Comparison of ENCODE assay signal across 8 mouse cellular contexts in the genomic region with DNA sequence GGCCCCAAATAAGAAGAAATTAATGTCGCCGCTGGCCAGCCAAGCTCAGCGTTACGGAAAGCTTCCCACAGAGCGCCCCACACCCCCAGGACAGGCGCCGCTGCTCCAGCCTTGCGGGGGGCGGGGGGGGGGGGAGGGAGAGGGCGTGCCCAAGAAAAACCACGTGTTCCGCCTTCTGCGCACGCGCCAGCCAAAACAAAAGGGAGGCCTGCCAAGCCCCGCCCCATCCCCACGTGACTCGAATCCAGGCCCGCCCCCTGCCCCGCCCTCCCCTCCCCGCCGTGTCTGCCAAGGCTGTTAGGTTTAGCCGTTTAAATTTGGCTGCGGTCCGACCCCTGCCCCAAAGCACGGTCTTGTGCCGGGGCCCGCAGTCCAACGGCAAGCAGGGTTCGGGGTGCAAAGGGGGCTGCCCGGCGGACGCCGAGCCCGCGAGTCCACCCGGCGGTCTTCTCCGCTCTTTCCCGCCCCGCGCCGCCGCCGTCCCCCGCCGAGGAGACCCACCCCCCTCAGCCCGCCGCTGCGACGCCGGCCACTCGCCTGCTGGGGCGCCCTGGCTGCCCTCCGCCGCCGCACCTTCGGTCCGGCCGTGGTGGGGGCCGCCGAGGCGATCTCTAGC. TPM values are rescaled to one million over a fixed set of nuclear protein-coding genes. Genes with fewer than 3 reads are reported as not detected.
DNase-seq lines count a peak whose midpoint lies in the region; ATAC-seq and TF ChIP-seq lines count a peak whose summit lies in the region.

No protein-coding gene starts in this region.

- no peak; the same call in none of the 2 replicates for TF ChIP-seq POLR2A in CH12.LX (IDR thresholded peaks at IDR 0.05; ENCODE audit: low read depth, low read length)

- TF ChIP-seq CTCF in CH12.LX (conservative IDR thresholded peaks at IDR 0.05 in 1 of 2, IDR thresholded peaks at IDR 0.05 in 1 of 2; ENCODE audit: low read depth in 2 of 2, low read length in 2 of 2), result peak in 1 of 2 experiments; percentile 5; a peak in 1 of 4 replicates
- TF ChIP-seq CTCF in liver, embryonic 14.5 days (IDR thresholded peaks at IDR 0.05; ENCODE audit: low read depth), result no peak

- no peak for TF ChIP-seq EP300 in CH12.LX (IDR thresholded peaks at IDR 0.05; ENCODE audit: low read length)
- no peak for TF ChIP-seq EP300 in liver, embryonic 14.5 days (IDR thresholded peaks at IDR 0.05; ENCODE audit: low read depth)

- H3K27me3 ChIP-seq in CH12.LX (replicated peaks), result no peaks in the 10 kb centered on the region
- H3K27me3 ChIP-seq in forebrain, embryonic 10.5 days (ENCODE audit: poor library complexity, severe bottlenecking), result peaks cover 30% of the 10 kb centered on the region
- no peaks in the 10 kb centered on the region for H3K27me3 ChIP-seq in heart, embryonic 15.5 days
- H3K27me3 ChIP-seq in liver, embryonic 14.5 days (ENCODE audit: control insufficient read depth, insufficient read depth, low read length), result no peaks in the 10 kb centered on the region
- H3K27me3 ChIP-seq in stomach, embryonic 15.5 days (replicated peaks), result no peaks in the 10 kb centered on the region

- no peak overlapping the region for H3K4me2 ChIP-seq in CH12.LX (ENCODE audit: insufficient read depth, low read depth, poor library complexity, severe bottlenecking)
- H3K4me2 ChIP-seq in heart, embryonic 15.5 days, result peak overlapping the region; percentile 77
- H3K4me2 ChIP-seq in liver, embryonic 14.5 days (ENCODE audit: low read depth), result peak overlapping the region; percentile 91
- H3K4me2 ChIP-seq in stomach, embryonic 15.5 days, result peak overlapping the region; percentile 49

- H3K4me1 ChIP-seq in CH12.LX (ENCODE audit: control insufficient read depth in 1 of 2, insufficient read depth in 2 of 2), result peaks cover 4 to 24% of the 10 kb centered on the region in 2 experiments; a peak in 3 of 4 replicates
- peaks cover 13% of the 10 kb centered on the region for H3K4me1 ChIP-seq in forebrain, embryonic 10.5 days
- H3K4me1 ChIP-seq in heart, embryonic 15.5 days (replicated peaks), result peaks cover 16% of the 10 kb centered on the region
- H3K4me1 ChIP-seq in liver, embryonic 14.5 days (replicated peaks; ENCODE audit: control insufficient read depth in 2 of 2, insufficient read depth in 2 of 2, low read length in 1 of 2), result peaks cover 4 to 7% of the 10 kb centered on the region in 2 experiments
- no peaks in the 10 kb centered on the region for H3K4me1 ChIP-seq in stomach, embryonic 15.5 days

- in situ Hi-C loops in CH12.LX (cut with MboI; ENCODE audit: low pct_ligation_motif_present, low pct_unique_long_range_greater_than_20kb, low sequenced_read_pairs), result no loop called here

- peak; percentile 86 for DNase-seq in CH12.LX (ENCODE audit: extremely low read depth)
- DNase-seq in c-Kit-positive CD71-negative TER-119-negative erythroid progenitor cells, embryonic 14.5 days (ENCODE audit: low read depth), result peak; percentile 75
- peak; percentile 97 for DNase-seq in forebrain, embryonic 10.5 days (ENCODE audit: extremely low spot score, low spot score)
- peak; percentile 90 to 95 for DNase-seq in kidney, postnatal 36 days
- DNase-seq in liver, embryonic 14.5 days (ENCODE audit: low read depth in 3 of 3, low spot score in 3 of 3), result peak; percentile 75 to 78 (median 77)
- DNase-seq in neural tube, embryonic 10.5 days (ENCODE audit: extremely low spot score, low spot score), result peak; percentile 98

- H3K9ac ChIP-seq in CH12.LX (ENCODE audit: insufficient read depth, low read depth), result peak overlapping the region; percentile 90
- peak overlapping the region; percentile 96 for H3K9ac ChIP-seq in heart, embryonic 15.5 days
- peak overlapping the region; percentile 88 for H3K9ac ChIP-seq in liver, embryonic 14.5 days (replicated peaks)
- peak overlapping the region; percentile 77 for H3K9ac ChIP-seq in stomach, embryonic 15.5 days

- dilution Hi-C loops in CH12.LX (cut with MboI; ENCODE audit: extremely low pct_ligation_motif_present, extremely low pct_unique_long_range_greater_than_20kb, low sequenced_read_pairs), result no loop called here

- H3K9me3 ChIP-seq in CH12.LX (replicated peaks; ENCODE audit: low read length), result no peaks in the 10 kb centered on the region
- H3K9me3 ChIP-seq in forebrain, embryonic 10.5 days, result no peaks in the 10 kb centered on the region
- no peaks in the 10 kb centered on the region for H3K9me3 ChIP-seq in heart, embryonic 15.5 days (replicated peaks)
- no peaks in the 10 kb centered on the region for H3K9me3 ChIP-seq in liver, embryonic 14.5 days (ENCODE audit: control insufficient read depth, low read length)
- H3K9me3 ChIP-seq in stomach, embryonic 15.5 days, result no peaks in the 10 kb centered on the region

- under 1% methylated on average over 57 of the region's 63 CpGs for WGBS in forebrain, embryonic 10.5 days
- WGBS in heart, embryonic 15.5 days, result under 1% methylated on average over 61 of the region's 63 CpGs
- WGBS in liver, embryonic 14.5 days (ENCODE audit: insufficient replicate concordance), result under 1% methylated on average over 58 of the region's 63 CpGs
- WGBS in stomach, embryonic 15.5 days, result under 1% methylated on average over 39 of the region's 63 CpGs

- H3K36me3 ChIP-seq in CH12.LX (replicated peaks in 1 of 2; ENCODE audit: control insufficient read depth in 1 of 2, insufficient read depth in 1 of 2, low read length in 1 of 2), result peaks cover 0 to under 1% of the 10 kb centered on the region in 2 experiments
- H3K36me3 ChIP-seq in forebrain, embryonic 10.5 days (replicated peaks), result no peaks in the 10 kb centered on the region
- no peaks in the 10 kb centered on the region for H3K36me3 ChIP-seq in heart, embryonic 15.5 days
- H3K36me3 ChIP-seq in liver, embryonic 14.5 days (replicated peaks; ENCODE audit: control insufficient read depth, insufficient read depth, low read depth), result no peaks in the 10 kb centered on the region
- no peaks in the 10 kb centered on the region for H3K36me3 ChIP-seq in stomach, embryonic 15.5 days

- ATAC-seq in heart, embryonic 15.5 days (replicated peaks; ENCODE audit: insufficient number of reproducible peaks, insufficient read depth, low FRiP score, low read depth), result peak; percentile 82
- peak; percentile 81 for ATAC-seq in liver, embryonic 14.5 days (ENCODE audit: insufficient read depth)
- ATAC-seq in stomach, embryonic 15.5 days (ENCODE audit: insufficient read depth, low FRiP score, low read depth), result peak; percentile 83

- H3K79me2 ChIP-seq in CH12.LX (replicated peaks; ENCODE audit: control insufficient read depth, extremely low read depth, insufficient read depth, poor library complexity, severe bottlenecking), result peaks cover 10% of the 10 kb centered on the region

- peak overlapping the region; percentile 71 to 85 (median 79) for H3K4me3 ChIP-seq in CH12.LX (replicated peaks in 1 of 3; ENCODE audit: low read depth in 2 of 3, low read length in 2 of 3, poor library complexity in 1 of 3)
- peak overlapping the region; percentile 84 for H3K4me3 ChIP-seq in forebrain, embryonic 10.5 days
- peak overlapping the region; percentile 94 for H3K4me3 ChIP-seq in heart, embryonic 15.5 days
- H3K4me3 ChIP-seq in liver, embryonic 14.5 days (ENCODE audit: insufficient read depth in 1 of 2, low read depth in 2 of 2, low read length in 2 of 2), result peak overlapping the region; percentile 69 to 90
- H3K4me3 ChIP-seq in stomach, embryonic 15.5 days (replicated peaks), result peak overlapping the region; percentile 65

- no peak for TF ChIP-seq RAD21 in CH12.LX (IDR thresholded peaks at IDR 0.05; ENCODE audit: low read depth, low read length)

- peak overlapping the region; percentile 82 for H3K27ac ChIP-seq in CH12.LX (ENCODE audit: insufficient read depth, low read depth)
- H3K27ac ChIP-seq in forebrain, embryonic 10.5 days, result peak overlapping the region; percentile 99
- H3K27ac ChIP-seq in heart, embryonic 15.5 days, result peak overlapping the region; percentile 99
- H3K27ac ChIP-seq in liver, embryonic 14.5 days, result peak overlapping the region; percentile 89
- H3K27ac ChIP-seq in stomach, embryonic 15.5 days, result peak overlapping the region; percentile 98

TF ChIP-seq in CH12.LX, 34 proteins besides CTCF, POLR2A, EP300 and RAD21 (continues in another document):
- peak; percentile 43; the same call in 1 of the 2 replicates for TF ChIP-seq BHLHE40 (IDR thresholded peaks at IDR 0.05; ENCODE audit: low read depth, low read length)
- peak; percentile 72 for TF ChIP-seq USF2 (conservative IDR thresholded peaks at IDR 0.05; ENCODE audit: low read depth, low read length)
- TF ChIP-seq MAZ (IDR thresholded peaks at IDR 0.05; ENCODE audit: low read depth, low read length), result peak; percentile 78; the same call in 1 of the 2 replicates
- 0 out of 2 replicates have a peak, but pooled peaks have one; percentile 2 for TF ChIP-seq MYC (IDR thresholded peaks at IDR 0.05; ENCODE audit: low read depth, low read length)
- TF ChIP-seq IRF4 (IDR thresholded peaks at IDR 0.05; ENCODE audit: low read depth, low read length), result no peak
- no peak for TF ChIP-seq E2F4 (IDR thresholded peaks at IDR 0.05; ENCODE audit: insufficient replicate concordance, low read depth, low read length)
- 0 out of 2 replicates have a peak, but pooled peaks have one; percentile 29 for TF ChIP-seq NELFE (IDR thresholded peaks at IDR 0.05; ENCODE audit: low read depth, low read length)
- 0 out of 2 replicates have a peak, but pooled peaks have one; percentile 20 for TF ChIP-seq CHD1 (IDR thresholded peaks at IDR 0.05; ENCODE audit: low read depth, low read length)
- peak; percentile 86 for TF ChIP-seq USF1 (IDR thresholded peaks at IDR 0.05; ENCODE audit: low read depth, low read length)

RNA-seq across cellular contexts. Expression of gene Kansl1l, which starts 0.4 kb away (rescaled TPM):
- total RNA-seq in CH12.LX (2012; rRNA removed) (2.8 and 3.3 TPM in 2 replicates), CH12.LX (2014; rRNA removed) (6.0 and 6.9 TPM in 2 replicates)
- polyA plus RNA-seq in CH12.LX (2012; ENCODE audit: insufficient read length, low read depth), result 3.5 and 3.6 TPM in 2 replicates
- polyA plus RNA-seq in forebrain, embryonic 10.5 days (2016; fragmentation: Nextera tagmentation; extraction: Ambion mirVana), result 6.2 and 7.1 TPM in 2 replicates
- polyA plus RNA-seq in heart, embryonic 15.5 days (2015; fragmentation: Nextera tagmentation; extraction: Ambion mirVana), result 11.7 and 12.3 TPM in 2 replicates
- 1.1 and 1.9 TPM in 2 replicates for polyA plus RNA-seq in liver, embryonic 14.5 days (2012; rRNA removed)
- 1.9 and 2.5 TPM in 2 replicates for polyA plus RNA-seq in liver, embryonic 14.5 days (2014; fragmentation: Nextera tagmentation; extraction: Ambion mirVana)
- polyA plus RNA-seq in stomach, embryonic 15.5 days (2015; fragmentation: Nextera tagmentation; extraction: Ambion mirVana), result 14.3 TPM in 2 replicates

RNA-seq across cellular contexts. Expression of gene Acadl, which starts 46.1 kb away (rescaled TPM):
- total RNA-seq in CH12.LX (2012; rRNA removed) (18.8 and 24.7 TPM in 2 replicates), CH12.LX (2014; rRNA removed) (26.2 and 28.4 TPM in 2 replicates)
- 58.9 and 62.6 TPM in 2 replicates for polyA plus RNA-seq in CH12.LX (2012; ENCODE audit: insufficient read length, low read depth)
- 40.2 and 40.8 TPM in 2 replicates for polyA plus RNA-seq in forebrain, embryonic 10.5 days (2016; fragmentation: Nextera tagmentation; extraction: Ambion mirVana)
- polyA plus RNA-seq in heart, embryonic 15.5 days (2015; fragmentation: Nextera tagmentation; extraction: Ambion mirVana), result 631 and 795 TPM in 2 replicates
- polyA plus RNA-seq in liver, embryonic 14.5 days (2012; rRNA removed), result 15.5 and 34.8 TPM in 2 replicates
- 105 TPM in 2 replicates for polyA plus RNA-seq in liver, embryonic 14.5 days (2014; fragmentation: Nextera tagmentation; extraction: Ambion mirVana)
- 163 and 172 TPM in 2 replicates for polyA plus RNA-seq in stomach, embryonic 15.5 days (2015; fragmentation: Nextera tagmentation; extraction: Ambion mirVana)

Comparison
In these comparisons a context has a peak if more than half of its experiments do, and no peak if none do; other contexts are left out.
1. Peak in every context shown above with its lines: DNase-seq, ATAC-seq, H3K4me3 ChIP-seq and H3K27ac ChIP-seq.